Mouse (Mus musculus) midbrain, postnatal 0 days (tissue): ENCODE results near the gene Apof. TPM values are rescaled to one million over a fixed set of nuclear protein-coding genes. Genes with fewer than 3 reads are reported as not detected.
A peak's percentile ranks its signal among the peaks of the same experiment; 100 is the strongest.

Experiments
- ATAC-seq: fragments of 200-750 bp; cut with Nextera tagmentation; 2 replicates; pipeline ENCODE4 v1.8.0; 2017; ENCODE audit warnings: moderate number of reproducible peaks, mild to moderate bottlenecking, moderate TSS enrichment, moderate library complexity; ENCODE audit not compliant: low FRiP score
- DNase-seq: peaks from one replicate; pipeline ENCODE4 v3.0.0-alpha.2; 2015; ENCODE audit warnings: low spot score
- H3K27ac ChIP-seq: fragments of 300-500 bp; sonication (generic); 2 replicates; pipeline ENCODE4 v1.5.1; 2014; ENCODE audit warnings: low read depth, mild to moderate bottlenecking, low read length, mixed read lengths
- H3K27me3 ChIP-seq: fragments of 300-500 bp; sonication (generic); 2 replicates; pipeline ENCODE4 v1.6.1; 2014; ENCODE audit warnings: low read length, control low read depth, mixed read lengths; ENCODE audit not compliant: insufficient read depth
- H3K36me3 ChIP-seq: fragments of 300-500 bp; sonication (generic); 2 replicates; pipeline ENCODE4 v1.6.1; 2014; ENCODE audit warnings: low read length, control low read depth, mixed read lengths; ENCODE audit not compliant: insufficient read depth
- H3K4me1 ChIP-seq: fragments of 300-500 bp; sonication (generic); 2 replicates; pipeline ENCODE4 v1.6.1; 2014; ENCODE audit warnings: mild to moderate bottlenecking, control low read depth, antibody characterized with exemption, low read length, mixed read lengths; ENCODE audit not compliant: insufficient read depth
- H3K4me2 ChIP-seq: fragments of 300-500 bp; sonication (generic); 2 replicates; pipeline ENCODE4 v1.6.1; 2014; ENCODE audit warnings: low read depth, mild to moderate bottlenecking, low read length, mixed read lengths; ENCODE audit not compliant: poor library complexity, severe bottlenecking
- H3K4me3 ChIP-seq: fragments of 300-500 bp; sonication (generic); 2 replicates; pipeline ENCODE4 v1.5.1; 2014; ENCODE audit warnings: low read depth, mild to moderate bottlenecking, low read length, moderate library complexity
- H3K9ac ChIP-seq: fragments of 300-500 bp; sonication (generic); replicated peaks from 2 replicates; pipeline ENCODE4 v1.6.1; 2014; ENCODE audit warnings: mild to moderate bottlenecking, low read length, moderate library complexity, mixed read lengths; ENCODE audit not compliant: poor library complexity, severe bottlenecking
- H3K9me3 ChIP-seq: fragments of 300-500 bp; sonication (generic); 2 replicates; pipeline ENCODE4 v1.6.1; 2016; ENCODE audit warnings: low read length, control low read depth
- CTCF ChIP-seq: IDR thresholded peaks from 2 replicates; pipeline ENCODE4 v1.5.1; 2016; ENCODE audit warnings: antibody characterized with exemption, mild to moderate bottlenecking
- WGBS: fragments of 180-500 bp; shearing (Covaris S2); extraction: QIAGEN DNeasy Blood & Tissue Kit; methylation state at CpG from one replicate; pipeline ENCODE4 v1.1.7; 2014; 5-methylcytosine and 5-hydroxymethylcytosine counted together
- polyA plus RNA-seq: library from polyadenylated mRNA; unstranded; fragments of >200 nt; fragmentation: Nextera tagmentation; extraction: Ambion mirVana; gene quantifications from 2 replicates; pipeline ENCODE4 v1.2.1, GENCODE M21; 2015
- total RNA-seq: library from RNA; depleted of rRNA; stranded (reverse); fragments of >200 nt; gene quantifications from 2 replicates; pipeline ENCODE4 v1.2.3, GENCODE M21; 2014

The Apof gene
- total and polyA plus RNA-seq, 2 experiments from 2014 or later: 0.20 TPM; not detected in 1

DNA sequence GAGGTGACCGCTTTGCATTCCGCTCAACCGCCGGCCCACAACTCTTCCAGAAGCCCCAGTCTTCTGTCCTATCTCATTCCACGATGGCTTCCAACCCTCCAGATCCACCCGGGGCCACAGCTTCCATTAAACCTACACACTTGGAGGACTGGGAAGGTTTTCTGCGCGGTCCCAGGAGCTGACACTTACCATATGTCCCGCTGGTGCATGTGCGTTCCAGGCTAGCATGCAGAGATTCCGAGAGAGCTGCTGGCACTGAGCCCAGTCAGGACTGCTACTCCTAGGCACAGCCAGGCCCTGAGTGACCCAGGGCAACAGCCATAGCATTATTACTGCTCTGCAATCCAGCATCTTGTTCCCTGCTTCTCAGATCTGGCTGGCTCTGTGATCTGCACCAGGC is 29.2 kb downstream of the Apof start:
- ATAC-seq (no peak), DNase-seq (peak; percentile 10)

DNA sequence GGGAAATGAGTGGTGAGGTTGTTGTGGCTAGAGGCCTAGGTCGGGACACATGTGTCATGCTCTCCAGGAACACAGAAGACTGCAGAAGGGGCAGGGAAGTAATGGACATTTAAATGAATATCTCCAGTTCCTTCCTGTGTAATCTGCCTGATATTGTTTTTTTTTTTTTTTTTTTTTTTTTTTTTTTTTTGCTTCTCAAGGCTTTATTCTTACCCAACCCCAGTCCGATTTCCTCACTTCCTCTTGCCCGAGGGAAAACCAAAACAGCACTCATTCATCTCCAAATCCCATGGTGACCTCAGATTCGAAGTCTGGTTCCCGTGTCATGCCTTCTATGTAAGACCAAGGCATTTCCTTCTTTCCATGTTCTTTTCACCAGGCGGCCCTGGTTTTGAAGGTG is 29.8 kb downstream of the Apof start:
- H3K9me3 ChIP-seq: no peaks in the 10 kb centered on the region
- WGBS: 76% methylated on average over 6 of the region's 6 CpGs
- no peaks in the 10 kb centered on the region for H3K4me1 ChIP-seq
- H3K27ac ChIP-seq: no peak overlapping the region
- H3K36me3 ChIP-seq: no peaks in the 10 kb centered on the region
- no peak for DNase-seq
- no peak overlapping the region for H3K4me2 ChIP-seq
- H3K9ac ChIP-seq: no peak overlapping the region
- no peaks in the 10 kb centered on the region for H3K27me3 ChIP-seq
- no peak overlapping the region for H3K4me3 ChIP-seq
- no peak for TF ChIP-seq CTCF
- ATAC-seq: no peak

More for the DNA sequence above, 29.2 kb downstream of the Apof start:
- Histone ChIP-seq H3K36me3 (peaks cover 3% of the 10 kb centered on the region; the same call in 1 of the 2 replicates), H3K9ac (no peak overlapping the region), H3K9me3 (no peaks in the 10 kb centered on the region), H3K4me2 (no peak overlapping the region), H3K27me3 (no peaks in the 10 kb centered on the region), H3K27ac (no peak overlapping the region), H3K4me1 (no peaks in the 10 kb centered on the region), H3K4me3 (no peak overlapping the region)
- TF ChIP-seq CTCF: no peak
- 74% methylated on average over 11 of the region's 11 CpGs for WGBS

DNA sequence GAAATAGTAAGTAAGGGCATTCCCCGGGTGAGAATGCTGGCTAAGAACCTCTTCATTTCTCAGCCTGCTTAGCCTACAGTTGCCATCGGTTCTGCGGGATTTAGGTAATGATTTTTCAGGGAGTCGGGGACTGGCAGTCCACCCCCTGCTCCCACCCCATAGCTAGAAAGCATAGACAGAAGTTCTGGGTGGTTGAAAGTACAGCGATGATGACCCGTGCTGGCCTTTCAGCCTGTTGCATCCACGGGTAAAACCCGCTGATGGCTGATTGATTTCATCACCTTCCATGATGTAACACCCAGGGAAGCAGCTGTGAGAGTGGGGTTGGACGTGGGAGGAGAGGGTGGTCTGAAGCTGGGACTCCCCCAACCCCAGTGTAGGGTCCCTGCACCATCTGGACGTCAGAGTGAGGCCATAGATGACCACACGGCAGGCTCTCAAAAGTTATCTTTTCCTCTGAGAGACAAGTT is 30.3 kb downstream of the Apof start, which contains the start of gene Il23a:
TSS of gene Il23a (minus strand) at position 51 of the 470 bp plus-strand sequence.
- Histone ChIP-seq H3K4me2 (no peak within 1 kb of the TSS), H3K4me3 (no peak within 1 kb of the TSS), H3K4me1 (peaks cover under 1% of the 10 kb centered on the region; the same call in 1 of the 2 replicates), H3K36me3 (no peaks in the 10 kb centered on the region), H3K9ac (no peak within 1 kb of the TSS), H3K9me3 (no peaks in the 10 kb centered on the region), H3K27ac (no peak within 1 kb of the TSS), H3K27me3 (no peaks in the 10 kb centered on the region)
- 82% methylated on average over 11 of the region's 11 CpGs for WGBS
- no peak for ATAC-seq
- TF ChIP-seq CTCF: no peak
- DNase-seq: no peak

DNA sequence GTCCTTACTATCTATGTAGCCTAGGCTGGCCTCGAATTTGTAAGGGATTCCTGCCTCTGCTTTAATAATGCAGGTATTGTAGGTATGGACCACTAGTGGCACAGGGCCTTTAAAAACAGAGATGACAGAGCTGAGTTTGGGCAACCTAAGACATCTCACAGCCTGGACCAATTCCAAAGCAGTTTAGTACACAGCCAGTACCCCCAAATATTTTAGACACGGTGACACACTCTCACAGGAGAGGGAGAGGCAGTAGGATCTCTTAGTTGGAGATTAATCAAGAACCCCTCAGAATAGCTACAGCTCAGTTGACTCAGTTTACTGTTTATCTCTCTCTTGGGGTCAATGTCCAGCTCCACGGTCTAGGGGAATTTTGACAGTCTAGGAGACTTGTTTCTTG is 33.9 kb downstream of the Apof start:
- DNase-seq (no peak), ATAC-seq (no peak)
- peak overlapping the region; percentile 97 for H3K27ac ChIP-seq
- H3K9ac ChIP-seq: peak overlapping the region; percentile 87
- 40% methylated on average over 3 of the region's 3 CpGs for WGBS
- H3K9me3 ChIP-seq: no peaks in the 10 kb centered on the region
- H3K27me3 ChIP-seq: no peaks in the 10 kb centered on the region
- H3K4me3 ChIP-seq: peak overlapping the region; percentile 49
- H3K4me1 ChIP-seq: peaks cover 11% of the 10 kb centered on the region
- H3K4me2 ChIP-seq: peak overlapping the region; percentile 79
- TF ChIP-seq CTCF: no peak
- no peaks in the 10 kb centered on the region for H3K36me3 ChIP-seq

DNA sequence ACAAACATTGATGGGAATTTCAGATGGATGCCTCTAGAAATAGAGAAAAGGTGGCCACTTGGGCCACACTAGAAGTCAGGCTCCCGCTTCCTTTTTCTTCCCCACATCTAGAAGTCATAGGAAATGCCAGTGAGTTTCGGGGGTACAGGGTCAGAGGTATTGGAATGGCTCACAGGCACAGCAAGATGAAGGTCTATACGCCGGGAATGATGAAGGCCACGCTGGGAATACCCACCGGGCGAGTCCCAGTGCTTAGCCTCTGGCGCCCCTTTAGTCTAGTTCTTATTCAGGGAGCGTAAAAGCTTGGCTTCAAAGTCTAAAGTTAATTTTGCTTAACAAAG is 34.3 kb downstream of the Apof start:
- peak; percentile 44 for ATAC-seq

DNA sequence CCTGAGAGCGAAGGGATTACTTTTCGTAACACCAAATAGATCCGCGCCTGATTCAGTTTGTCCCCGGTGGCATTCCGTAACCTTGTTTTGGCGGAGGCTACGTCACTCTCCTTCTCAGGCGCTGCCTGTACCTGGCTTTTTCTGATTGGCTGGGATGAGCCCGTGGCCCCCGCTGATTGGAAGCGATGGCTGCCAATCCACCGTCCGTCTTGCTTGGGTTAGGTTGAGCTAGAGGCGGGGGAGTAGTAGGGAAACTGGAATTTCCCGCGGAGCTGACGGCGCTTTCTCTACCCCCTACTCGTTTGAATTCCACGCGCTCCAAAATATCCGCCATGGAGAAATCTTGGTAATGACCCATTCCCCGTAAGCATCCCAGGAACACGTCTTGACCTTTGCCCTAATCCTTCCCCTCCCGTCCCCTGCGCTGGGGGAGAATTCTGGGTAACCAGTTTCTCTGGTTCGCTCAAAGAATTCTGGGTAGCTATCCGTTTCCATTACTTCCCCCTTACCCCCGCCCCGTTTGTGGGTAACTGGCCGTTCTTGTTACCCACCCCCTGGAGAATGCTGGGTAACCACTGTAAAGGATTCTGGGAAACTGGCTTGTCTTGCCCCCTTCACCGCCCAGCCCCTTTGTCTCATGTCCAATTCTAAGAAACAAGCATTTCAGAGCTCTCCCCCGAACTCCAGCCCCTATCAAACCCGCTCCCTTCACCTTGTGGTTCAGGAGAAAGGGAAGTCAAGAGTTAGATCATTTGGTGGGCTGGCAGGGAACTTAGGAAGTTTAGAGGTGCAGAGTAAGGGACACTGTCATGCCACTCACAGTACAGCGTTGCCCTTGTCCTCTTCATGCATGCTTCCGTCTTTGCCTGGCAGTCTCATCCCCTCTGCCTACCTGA is 34.9 kb downstream of the Apof start, which contains the start of gene Pan2:
TSS of gene Pan2 (plus strand) at position 210 of the 896 bp plus-strand sequence.
- Histone ChIP-seq H3K4me1 (peaks cover 11% of the 10 kb centered on the region), H3K36me3 (no peaks in the 10 kb centered on the region), H3K4me2 (peak within 1 kb of the TSS; percentile 79), H3K4me3 (peak within 1 kb of the TSS; percentile 49), H3K27ac (peak within 1 kb of the TSS; percentile 97), H3K9me3 (no peaks in the 10 kb centered on the region), H3K27me3 (no peaks in the 10 kb centered on the region), H3K9ac (peak within 1 kb of the TSS; percentile 87)
- DNase-seq: peak; percentile 99
- no peak for TF ChIP-seq CTCF
- WGBS: 1% methylated on average over 37 of the region's 37 CpGs
- ATAC-seq: peak; percentile 98

More for the DNA sequence above, 34.3 kb downstream of the Apof start:
- H3K9me3 ChIP-seq: no peaks in the 10 kb centered on the region
- H3K4me3 ChIP-seq: peak overlapping the region; percentile 49
- no peaks in the 10 kb centered on the region for H3K27me3 ChIP-seq
- DNase-seq: no peak
- TF ChIP-seq CTCF: no peak
- H3K9ac ChIP-seq: peak overlapping the region; percentile 87
- H3K27ac ChIP-seq: peak overlapping the region; percentile 97
- no peaks in the 10 kb centered on the region for H3K36me3 ChIP-seq
- peaks cover 11% of the 10 kb centered on the region for H3K4me1 ChIP-seq
- under 1% methylated on average over 9 of the region's 9 CpGs for WGBS
- H3K4me2 ChIP-seq: peak overlapping the region; percentile 79
